Mouse (Mus musculus) heart, postnatal 25 days (tissue): ENCODE measurements at regions not wholly inside any gene's neighbourhood (a gene's known extent, or its start where the extent isn't known, plus 50 kb on each side); places are given as distances from the start of the nearest gene placed in this dataset.

Experiments used
- DNase-seq: peaks from one replicate; pipeline ENCODE4 v3.0.0; 2022; ENCODE audit warnings: low spot score
- intact Hi-C: fragments of 180-260 bp; cut with DNase I; formaldehyde crosslinking; loops from one replicate; pipeline ENCODE4 v1.15.1; 2025

DNA sequence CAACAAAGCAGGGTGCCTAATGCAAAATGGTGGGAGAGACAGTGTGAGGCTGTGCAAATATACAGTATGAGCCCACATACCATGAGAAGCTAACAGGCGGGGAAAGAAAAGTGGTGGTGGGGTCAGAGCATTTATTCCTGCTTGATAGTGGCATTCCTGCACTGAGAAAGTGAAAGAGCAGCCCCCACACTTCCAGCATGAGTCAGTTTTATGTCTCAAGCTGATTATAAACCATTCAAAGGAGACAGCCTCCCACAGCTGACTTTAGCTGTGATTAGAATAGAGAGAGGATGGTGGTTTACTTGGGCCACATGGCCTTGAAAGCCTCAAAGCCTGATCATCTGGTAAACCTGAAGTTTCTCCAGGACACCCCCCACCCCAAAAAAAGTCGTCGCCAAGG, 64.4 kb downstream of the Gm43517 start:
- intact Hi-C loops = no loop called here
- DNase-seq = no peak

- no peak for DNase-seq
- intact Hi-C loops = no loop called here
Observed at GRCm38 (mm10) chr12:49468059-49468458, 83.1 kb downstream of the Gm43517 start.

DNA sequence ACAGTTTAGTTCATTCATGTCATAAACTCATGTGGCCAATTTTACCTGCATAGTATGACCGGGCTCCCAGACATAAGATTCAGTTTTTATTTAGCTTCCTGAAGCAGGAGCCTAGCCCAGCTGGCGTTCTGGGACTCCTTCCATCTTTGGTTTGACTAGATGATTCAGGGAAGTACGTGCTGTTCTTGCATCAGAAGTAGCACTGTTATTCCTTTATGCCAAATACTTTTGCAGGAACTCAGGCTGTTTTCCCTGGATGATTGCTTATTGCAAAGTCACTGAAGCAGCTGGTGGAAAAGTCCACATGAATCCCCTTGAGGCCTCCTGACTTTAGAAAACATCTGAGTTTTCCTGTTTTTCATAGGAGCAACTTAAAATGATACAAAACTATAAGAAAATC, 88.4 kb downstream of the Gm43517 start:
- peak; percentile 1 for DNase-seq
- intact Hi-C loops = no loop called here

DNA sequence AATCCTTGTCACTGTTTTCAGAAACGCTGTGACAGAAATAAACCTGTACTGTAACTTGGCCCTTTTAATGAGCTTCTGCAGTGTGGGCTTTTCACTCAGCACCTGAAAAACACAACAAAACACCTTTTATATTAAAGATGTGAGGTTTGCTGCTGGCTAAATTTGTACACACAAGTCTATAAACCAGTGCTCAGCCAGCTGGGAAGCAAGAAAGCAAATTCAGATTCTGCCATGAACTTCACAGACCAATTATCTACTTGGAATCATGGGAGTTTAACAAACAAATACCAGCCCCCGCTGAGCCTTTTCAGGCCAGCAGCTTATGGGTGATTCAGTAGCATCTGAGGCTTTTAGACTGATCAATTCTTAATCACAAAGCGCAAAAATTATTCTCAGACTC, 95.7 kb downstream of the Gm43517 start:
- intact Hi-C loops = no loop called here
- DNase-seq = no peak

DNA sequence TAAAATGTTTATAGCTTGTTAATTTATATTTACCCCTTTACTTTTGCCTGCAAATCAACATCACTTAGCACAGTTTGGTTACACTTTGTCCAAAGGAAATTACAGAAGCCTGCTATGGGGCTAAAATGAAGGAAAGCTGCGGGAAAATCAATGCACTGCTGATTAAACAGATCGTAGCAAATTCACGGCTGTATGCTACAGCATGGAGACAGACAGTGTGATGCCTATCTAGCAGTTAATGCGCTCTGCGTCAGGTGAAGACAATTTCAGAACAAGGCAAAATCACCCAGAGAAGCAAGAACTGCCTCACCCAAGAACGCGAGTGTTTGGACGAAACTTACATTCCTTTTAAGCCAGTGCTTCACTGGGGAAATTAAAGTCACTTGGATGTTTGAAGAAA, 96.2 kb downstream of the Gm43517 start:
- intact Hi-C loops = no loop called here
- no peak for DNase-seq

- intact Hi-C loops = no loop called here
- no peak for DNase-seq
Observed at GRCm38 (mm10) chr12:49482367-49482766, 97.4 kb downstream of the Gm43517 start.

DNA sequence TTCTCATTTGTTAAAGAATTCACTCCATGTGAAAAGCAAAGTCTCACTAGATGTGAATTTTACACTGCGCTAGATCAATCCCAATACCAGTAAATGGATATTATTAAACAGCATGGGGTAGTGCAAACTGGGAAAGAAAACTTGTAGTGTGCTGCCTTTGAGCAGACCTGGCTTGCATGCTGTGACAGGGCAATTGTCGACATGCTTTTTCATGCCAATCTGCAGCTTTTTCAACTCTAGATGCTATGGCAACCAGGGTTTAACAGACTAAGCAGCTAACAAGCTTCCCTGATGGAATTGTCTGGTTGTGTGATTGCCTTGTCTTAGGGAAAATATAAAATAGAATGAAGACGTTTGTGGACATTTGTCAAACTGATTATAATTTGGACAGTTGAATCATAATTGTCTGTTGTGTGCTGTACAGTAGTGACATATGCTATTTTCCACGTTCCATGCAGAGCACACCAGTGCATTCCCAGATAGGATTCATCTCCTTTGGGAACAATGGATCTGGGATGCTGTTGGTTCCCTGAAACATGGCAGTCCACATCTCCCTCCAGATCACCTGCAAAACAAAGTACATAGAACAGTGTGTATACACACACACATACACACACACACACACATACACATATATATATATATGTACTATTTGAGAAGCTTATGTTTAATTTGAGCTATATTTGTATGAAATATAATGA, 99.2 kb downstream of the Gm43517 start:
- DNase-seq = no peak
- intact Hi-C loops = no loop called here

DNA sequence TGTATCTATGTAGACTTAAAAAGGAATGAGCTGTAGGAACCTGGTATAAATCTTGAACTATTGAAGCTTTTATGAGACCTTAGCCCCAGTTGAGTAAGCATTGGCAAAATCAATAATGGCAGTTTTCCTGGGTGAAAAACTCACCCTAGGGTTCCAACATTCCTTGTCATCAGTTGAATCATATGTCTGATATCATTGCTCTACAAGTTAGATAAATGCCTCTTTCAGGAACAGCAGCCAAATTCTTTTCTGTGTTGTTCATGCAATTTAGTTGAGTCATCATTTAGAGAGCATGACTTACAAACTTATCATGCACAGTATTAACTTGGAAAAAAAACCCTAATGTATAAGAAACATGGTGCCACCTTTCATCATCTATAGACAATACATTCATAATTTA, 128.2 kb downstream of the Gm43517 start:
- no peak for DNase-seq
- intact Hi-C loops = no loop called here

GRCm38 (mm10) chr12:49514616-49515015, 129.6 kb downstream of the Gm43517 start:
- DNase-seq = no peak
- intact Hi-C loops = no loop called here
